Mouse (Mus musculus): ENCODE data around the gene Tox2.

The Tox2 gene

DNA sequence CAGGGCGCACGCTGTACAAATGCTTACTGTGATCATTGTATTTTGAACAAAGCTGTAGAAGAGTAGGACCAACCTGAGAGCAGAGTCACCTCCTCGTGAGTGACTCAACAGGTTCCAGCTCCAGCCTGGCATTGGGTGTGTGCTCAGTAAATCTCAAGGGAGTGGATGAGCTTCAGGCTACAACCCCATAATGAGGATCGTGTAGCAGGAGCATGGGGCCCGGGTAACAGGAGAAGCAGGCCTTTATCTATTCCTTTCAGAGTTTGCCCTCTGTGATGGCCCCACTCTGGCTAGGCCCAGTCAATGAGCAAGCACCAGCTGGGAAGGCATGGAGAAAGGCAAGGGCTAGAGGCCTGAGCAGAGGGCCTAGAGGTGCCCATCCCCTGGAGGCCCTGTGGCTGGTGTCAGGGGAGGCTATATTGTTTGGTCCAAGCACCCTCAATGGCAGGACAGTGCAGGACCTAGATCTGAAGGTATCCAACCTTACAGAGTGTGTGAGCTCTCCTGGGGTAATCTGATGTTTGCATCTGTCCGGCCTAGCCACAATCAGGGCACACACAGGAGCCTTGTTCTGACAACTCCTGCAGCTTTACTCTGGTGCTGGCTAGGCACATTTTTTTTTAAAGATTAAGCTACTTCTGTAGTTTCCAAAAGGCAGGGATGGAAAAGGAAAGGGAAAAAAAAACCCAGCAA lies 58.6 kb downstream of the Tox2 start:
- DNase-seq: no peak

GRCm38 (mm10) chr2:163262055-163262420 lies 59.1 kb downstream of the Tox2 start:
- no peak for DNase-seq

- DNase-seq: no peak
Measured at GRCm38 (mm10) chr2:163267097-163267496, 64.2 kb downstream of the Tox2 start.

- no peak for DNase-seq
Measured at GRCm38 (mm10) chr2:163271581-163272492, 68.9 kb downstream of the Tox2 start.

DNA sequence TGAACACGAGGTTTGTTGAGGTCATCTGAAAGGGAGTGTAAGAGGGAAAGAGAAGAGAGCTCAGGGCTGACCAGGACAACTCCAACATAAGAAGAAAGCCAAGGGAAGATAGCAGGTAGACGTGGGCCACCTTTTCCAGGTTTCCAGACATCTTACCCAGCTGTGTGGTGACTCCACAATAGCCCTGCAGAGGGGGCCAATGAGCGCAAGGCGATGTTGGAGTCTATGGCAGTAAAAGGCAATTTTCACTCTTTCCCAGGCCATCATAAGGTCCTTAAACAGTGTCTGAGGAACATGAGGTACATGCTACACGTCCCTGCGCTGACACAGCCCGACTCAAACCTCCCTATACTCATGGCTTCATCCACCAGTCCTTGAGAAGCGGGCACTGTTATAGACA lies 70.9 kb downstream of the Tox2 start:
- DNase-seq: peak in 1 of 2 experiments; percentile 9

DNA sequence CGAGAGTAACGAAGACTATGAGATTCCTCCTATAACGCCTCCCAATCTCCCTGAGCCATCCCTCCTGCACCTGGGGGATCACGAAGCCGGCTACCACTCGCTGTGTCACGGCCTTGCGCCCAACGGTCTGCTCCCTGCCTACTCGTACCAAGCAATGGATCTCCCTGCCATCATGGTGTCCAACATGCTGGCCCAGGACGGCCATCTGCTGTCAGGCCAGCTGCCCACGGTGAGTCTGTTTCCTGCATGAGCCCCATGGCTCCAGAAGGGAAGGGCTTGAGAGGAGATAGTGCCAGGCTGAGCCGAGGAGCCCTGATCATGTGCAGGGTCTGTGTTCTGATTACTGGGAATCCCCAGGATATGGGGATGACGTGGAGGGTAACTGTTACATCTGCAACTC lies 73.1 kb downstream of the Tox2 start:
- DNase-seq: no peak

GRCm38 (mm10) chr2:163277979-163278378 lies 75.1 kb downstream of the Tox2 start:
- no peak for DNase-seq

DNA sequence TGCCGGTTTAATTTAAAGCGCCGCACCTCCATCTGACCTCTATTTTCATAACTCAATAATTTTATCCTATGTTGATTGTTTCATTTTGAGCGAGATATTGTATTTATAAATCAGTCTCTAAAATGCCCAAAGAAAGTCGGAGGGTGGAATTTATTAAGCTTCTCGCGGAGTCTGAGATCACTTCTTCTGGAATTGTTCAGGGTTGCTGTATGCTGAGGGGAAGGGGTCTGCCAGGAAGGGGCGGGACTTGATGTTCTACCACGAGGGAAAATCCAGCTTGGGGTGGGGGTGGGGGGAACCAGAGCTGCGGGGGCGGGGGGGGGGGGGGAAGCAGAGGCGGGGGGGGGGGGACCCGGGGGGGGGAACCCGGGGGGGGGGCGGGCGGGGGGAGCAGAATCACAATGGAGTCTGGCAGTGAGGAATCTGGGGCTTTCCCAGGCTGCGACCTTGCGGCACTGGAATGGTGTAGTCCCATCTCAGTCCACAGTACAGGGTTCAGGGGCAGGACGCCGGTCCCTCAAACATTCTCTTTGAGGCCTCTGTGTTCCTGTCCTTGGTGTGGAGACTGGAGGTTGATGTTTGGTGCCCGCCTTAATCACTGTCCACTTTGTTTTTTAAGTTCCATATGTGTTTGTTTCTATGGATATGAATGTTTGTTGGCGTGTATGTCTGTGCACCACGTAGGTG lies 77.9 kb downstream of the Tox2 start:
- no peak for DNase-seq

DNA sequence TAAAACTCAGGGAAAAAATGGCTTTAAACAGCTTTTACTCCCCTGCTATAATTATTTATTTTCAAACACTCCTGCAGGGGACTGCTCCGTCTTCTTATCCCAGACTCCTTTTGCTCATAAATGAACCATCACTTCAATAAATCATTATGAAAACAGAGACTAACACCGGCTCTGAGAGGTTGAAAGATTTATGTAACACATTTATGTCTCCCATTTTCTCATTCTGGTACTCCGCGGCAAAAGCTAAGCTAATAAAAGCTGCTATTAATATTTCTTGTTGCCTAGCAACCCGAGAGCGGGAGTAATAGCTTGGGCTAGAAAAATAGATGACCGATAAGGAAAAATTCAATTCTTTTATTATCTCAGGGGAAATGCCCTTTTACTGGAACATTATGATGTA lies 81.9 kb downstream of the Tox2 start:
- no peak for DNase-seq

- no peak for DNase-seq
Measured at GRCm38 (mm10) chr2:163285335-163285734, 82.4 kb downstream of the Tox2 start.

GRCm38 (mm10) chr2:163285762-163286161 lies 82.8 kb downstream of the Tox2 start:
- peak in 1 of 2 experiments; percentile 4 for DNase-seq

GRCm38 (mm10) chr2:163288881-163289379 lies 86.0 kb downstream of the Tox2 start:
- DNase-seq: peak; percentile 58 to 65

- DNase-seq: no peak
Measured at GRCm38 (mm10) chr2:163296999-163297630, 94.2 kb downstream of the Tox2 start.

DNA sequence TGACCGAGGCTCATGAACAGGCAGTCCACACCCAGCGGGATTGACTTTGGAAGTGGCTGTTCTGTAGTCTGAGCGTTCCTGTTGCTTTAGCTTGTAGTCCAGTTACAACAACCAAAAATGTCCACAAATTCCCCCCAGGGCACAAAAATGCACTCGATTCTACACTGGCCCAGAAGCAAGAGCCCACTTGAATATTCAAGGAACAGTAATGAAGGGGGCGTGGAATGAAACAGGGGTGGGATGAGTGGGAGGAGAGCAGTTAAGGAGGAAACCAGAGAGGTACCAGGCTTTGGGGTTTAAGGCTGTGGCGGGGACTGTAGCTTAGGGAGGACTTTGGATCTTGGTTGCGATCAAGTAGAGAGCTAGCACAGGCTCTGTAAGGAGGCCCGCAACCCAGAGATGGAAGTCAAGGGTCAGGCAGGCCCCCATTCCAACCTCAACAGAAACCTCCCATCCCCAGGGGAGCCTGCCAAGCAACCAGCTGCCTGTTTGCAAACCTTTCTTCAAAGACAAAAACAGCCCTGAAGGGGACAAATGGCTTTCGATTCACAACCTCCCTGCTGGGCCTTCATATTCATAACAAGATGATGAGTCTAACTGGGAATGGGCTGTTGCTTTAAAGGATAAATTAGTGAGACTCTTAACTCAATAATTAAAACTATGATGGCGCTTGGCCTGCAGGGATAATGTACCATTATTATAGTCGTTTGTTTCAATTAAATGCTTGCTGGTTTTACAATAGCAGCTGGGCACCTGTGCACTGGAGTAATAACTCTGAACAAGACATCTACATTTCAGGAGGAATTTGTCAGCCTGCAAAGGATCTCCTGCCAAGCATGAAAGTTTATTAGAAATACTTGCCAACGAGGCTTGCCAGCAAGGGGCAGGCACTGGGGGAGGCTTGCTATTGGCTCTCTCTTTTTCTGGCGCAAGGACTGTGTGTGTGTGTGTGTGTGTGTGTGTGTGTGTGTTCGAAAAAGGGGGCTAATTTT lies 97.4 kb downstream of the Tox2 start:
- DNase-seq: peak; percentile 26 to 29

DNA sequence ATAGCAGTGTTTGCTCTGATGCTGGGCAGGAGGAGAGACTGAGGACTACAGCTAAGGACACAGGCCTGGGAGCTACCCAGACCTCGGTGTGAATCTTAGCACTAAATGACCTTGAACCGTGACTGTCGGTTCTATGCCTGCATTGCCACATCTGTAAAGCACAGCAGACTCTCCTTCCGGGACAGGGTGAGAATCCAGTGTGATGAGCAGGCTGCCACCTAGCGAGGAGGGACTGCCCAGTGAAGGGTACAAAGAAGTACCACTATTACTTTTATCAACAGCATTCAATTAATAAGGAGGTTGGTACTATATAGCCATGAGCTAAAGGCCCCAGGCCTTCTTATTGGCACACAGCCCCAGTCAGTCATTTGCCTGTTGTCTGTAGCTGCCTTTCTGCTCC lies 98.7 kb downstream of the Tox2 start:
- no peak for DNase-seq

- DNase-seq: no peak
Measured at GRCm38 (mm10) chr2:163303037-163303436, 100.1 kb downstream of the Tox2 start.

DNA sequence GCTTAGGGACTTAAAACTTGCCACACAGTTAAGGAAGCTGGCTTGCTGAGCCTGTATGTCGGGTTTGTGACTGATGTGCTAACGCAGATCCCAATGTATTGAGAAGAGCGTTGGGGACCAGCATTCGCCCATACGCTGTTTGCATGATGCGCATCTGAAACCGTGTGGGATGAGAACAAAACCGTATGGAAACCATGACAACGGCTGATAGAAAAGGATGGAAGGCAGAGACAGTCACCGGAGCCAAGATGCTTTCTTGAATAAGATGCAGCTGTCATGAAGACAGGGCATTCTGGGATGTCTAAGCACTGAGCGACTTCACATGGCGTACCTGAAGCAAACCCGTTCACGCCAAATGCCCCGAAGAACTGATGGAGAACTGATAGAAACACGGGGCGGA lies 106.5 kb downstream of the Tox2 start:
- DNase-seq: no peak

GRCm38 (mm10) chr2:163310163-163310688 lies 107.3 kb downstream of the Tox2 start:
- no peak for DNase-seq

- no peak for DNase-seq
Measured at GRCm38 (mm10) chr2:163317281-163317680, 114.4 kb downstream of the Tox2 start.

- DNase-seq: no peak
Measured at GRCm38 (mm10) chr2:163318777-163319176, 115.9 kb downstream of the Tox2 start.

DNA sequence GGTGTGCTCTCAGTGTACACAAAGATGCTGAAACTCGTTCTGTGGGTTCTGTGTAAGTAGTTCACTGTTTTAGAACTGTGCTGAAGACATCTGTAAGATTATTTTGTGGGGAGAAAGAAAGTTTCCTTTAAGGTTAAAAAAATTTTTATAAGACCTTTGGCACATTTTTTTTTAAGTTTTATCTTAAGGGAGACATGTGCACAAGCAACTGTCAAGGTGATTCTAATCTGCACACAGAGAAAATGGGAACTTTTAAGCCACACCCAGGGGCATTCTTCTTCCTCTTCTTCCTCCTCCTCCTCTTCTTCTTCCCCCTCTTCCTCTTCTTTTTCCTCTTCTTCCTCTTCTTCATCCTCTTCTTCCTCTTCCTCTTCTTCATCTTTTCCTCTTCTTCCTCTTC lies 120.2 kb downstream of the Tox2 start:
- no peak for DNase-seq
